Mouse (Mus musculus) spleen, postnatal 14 days (tissue): ENCODE results near the gene Nwd1.

Experiments
- DNase-seq, 2 experiments: peaks; one replicate each; pipeline ENCODE4 v3.0.0; 2021 to 2022; ENCODE audit warnings: low spot score in 2 of 2

Gene Nwd1

DNA sequence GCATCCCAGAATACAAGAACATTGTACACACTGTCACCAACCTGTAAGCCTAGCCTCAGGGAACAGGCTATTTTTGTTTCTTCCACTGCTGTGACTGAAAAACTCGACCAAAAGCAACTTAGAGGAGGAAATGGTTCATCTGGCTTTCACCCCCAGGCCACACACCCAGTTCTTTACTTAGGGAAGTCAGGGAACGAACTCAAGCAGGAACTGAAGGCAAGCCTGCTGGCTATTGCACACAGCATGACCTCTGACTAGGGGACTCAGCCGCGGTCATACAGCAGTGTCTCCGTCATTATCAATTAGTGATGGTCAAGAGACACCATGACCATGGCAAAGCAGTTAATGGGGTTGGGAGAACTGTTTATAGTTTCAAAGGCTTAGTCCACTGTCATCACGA lies 66.1 kb downstream of the Nwd1 start:
- DNase-seq = no peak

DNA sequence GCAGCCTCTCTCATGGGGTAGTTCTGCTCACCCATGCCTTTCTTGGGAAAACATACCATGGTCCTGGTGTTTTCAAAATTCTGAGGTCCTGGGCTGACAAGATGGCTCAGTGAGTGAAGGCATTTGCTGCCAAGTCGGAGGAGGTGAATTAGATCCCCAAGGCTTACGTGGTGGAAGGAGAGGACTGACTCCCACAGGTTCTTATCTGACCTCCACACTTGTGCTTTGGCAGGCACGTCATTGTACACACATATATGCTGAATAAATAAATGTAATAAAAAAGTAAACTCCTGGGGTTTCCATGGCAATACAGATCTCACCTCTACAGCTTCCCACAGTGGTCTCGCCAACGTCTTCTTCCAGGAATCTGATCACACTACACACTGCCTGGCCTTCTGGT lies 70.1 kb downstream of the Nwd1 start:
- DNase-seq = no peak

GRCm38 (mm10) chr8:72720541-72720940 lies 74.0 kb downstream of the Nwd1 start:
- DNase-seq = no peak

DNA sequence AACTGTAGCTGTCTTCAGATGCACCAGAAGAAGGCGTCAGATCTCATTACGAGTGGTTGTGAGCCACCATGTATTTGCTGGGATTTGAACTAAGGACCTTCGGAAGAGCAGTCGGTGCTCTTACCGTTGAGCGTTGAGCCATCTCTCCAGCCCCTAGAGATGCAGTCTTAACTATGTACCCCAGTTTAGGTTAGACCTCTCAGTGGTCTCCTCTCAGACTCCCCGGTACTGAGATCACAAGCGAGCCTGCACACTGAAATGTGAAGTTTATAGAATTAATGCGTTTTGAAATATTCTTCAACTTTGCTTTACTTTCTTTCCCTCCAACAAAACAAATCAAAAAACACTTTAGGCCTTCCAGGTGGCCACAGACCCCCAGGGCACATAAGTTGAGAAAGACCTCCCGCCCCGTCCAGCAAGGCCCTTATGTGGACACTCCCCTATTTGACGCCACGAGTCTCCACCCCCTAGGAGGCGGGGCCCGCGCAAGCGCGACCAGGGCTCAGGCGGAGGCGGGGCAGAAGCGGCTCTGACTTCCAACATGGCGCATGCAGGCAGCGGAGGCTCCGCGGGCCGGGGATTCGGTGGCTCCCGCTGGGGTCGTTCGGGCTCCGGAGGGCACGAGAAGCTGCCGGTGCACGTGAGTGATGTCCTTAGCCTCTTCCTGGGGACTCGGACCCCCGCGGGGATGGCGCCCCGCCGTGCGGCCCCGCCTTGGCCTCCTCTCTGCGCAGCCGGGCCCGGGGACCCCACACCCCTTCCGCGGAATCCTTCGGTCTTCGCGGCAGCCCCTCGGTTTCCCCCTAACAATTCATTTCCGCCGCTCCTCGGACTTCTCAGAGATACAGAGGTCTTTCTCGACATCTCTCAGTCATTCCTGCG lies 76.5 kb downstream of the Nwd1 start, which contains the start of gene Sin3b:
Gene Sin3b, plus strand, starts transcription at position 517 of the 882 bp plus-strand sequence.
- peak; percentile 93 to 96 for DNase-seq

DNA sequence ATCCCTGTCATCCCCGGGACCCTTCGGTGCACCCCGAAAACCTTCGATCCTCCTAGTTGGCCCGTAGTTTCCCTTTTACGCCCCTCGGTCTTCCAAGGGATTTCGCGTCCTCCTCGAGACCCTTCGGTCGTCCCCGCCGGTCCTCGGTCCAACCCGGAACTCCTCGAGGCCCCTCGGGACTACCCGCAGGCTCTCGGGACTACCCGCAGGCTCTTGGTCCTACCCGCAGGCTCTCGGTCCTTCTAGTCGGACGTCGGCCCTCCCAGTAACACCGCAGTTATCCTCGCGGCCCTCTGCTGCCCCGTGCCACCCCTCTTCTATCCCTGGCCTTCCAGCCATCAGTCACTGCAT lies 77.1 kb downstream of the Nwd1 start:
- peak in 1 of 2 experiments; percentile 7 for DNase-seq

DNA sequence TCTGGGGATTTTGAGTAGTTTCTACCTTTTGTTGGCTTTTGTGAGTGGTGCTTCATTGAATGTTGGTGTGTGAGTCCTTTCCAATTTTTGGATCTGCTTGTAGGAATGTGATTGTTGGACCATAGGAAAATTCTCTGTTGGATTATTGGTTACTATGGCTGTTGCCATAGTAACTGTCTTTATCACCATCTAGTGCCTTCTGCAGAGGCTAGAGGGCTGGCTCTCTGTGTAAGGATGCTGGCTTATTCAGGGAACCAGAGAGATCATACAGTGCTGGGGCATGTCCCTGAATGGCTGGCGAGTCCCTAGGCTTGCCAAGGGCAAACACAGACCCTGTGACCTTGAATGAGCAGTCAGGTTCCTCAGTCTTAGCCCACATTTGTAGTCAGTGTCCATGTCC lies 82.1 kb downstream of the Nwd1 start:
- no peak for DNase-seq

GRCm38 (mm10) chr8:72735001-72735400 lies 88.5 kb downstream of the Nwd1 start:
- no peak for DNase-seq

DNA sequence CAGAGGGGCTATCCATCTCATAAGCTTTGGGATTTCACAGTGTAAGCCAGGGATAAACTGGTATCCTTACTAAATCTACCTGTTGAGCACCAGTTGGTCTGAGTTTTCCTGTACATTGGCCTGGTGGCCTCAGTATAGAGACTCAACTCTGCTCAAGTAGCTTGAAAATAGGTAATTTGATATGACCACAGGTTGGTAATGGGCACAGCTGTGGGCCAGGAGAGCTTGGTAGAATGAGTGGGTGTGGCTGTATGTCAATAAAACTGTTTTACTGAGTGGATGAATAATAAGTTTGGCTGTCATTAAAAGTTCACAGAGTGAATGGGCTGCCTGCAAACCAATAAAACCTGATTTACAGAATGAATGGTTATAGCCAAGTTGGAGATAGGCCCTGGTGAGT lies 90.4 kb downstream of the Nwd1 start:
- no peak for DNase-seq

DNA sequence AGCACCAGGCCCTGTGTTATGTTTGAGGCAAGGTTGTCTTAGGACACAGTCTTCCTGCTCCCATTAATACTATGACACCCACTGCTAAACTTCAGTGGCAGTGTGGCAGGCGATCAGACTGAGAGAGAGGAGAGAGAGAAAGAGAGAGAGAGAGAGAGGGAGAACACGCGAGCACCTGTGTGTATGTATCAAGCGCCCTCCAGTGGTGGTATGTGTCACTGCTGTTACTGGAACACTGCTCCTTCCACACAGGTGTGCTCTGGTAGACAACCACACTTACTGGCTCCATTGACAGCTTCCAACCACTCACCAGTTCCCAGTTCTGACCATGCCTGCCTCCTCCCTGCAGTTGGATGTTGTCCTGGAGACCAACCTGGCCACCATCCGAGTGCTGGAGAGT lies 99.5 kb downstream of the Nwd1 start:
- DNase-seq = peak in 1 of 2 experiments; percentile 24

DNA sequence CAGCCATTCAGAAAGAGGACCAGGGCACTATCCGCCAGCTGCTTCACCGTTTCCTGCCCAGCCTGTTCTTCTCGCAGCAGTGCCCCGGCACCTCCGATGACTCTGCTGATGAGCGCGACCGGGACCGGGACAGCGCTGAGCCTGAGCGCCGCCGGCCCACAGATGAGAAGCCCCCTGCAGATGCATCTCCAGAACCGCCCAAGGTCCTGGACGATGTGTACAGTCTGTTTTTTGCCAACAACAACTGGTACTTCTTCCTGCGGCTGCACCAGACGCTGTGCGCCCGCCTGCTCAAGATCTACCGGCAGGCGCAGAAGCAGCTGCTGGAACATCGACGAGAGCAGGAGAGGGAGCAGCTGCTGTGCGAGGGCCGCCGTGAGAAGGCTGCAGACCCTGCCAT lies 103.3 kb downstream of the Nwd1 start:
- peak in 1 of 2 experiments; percentile 5 for DNase-seq

- DNase-seq = peak in 1 of 2 experiments; percentile 3
These were observed 103.8 kb downstream of the Nwd1 start for GRCm38 (mm10) chr8:72750266-72750665.

DNA sequence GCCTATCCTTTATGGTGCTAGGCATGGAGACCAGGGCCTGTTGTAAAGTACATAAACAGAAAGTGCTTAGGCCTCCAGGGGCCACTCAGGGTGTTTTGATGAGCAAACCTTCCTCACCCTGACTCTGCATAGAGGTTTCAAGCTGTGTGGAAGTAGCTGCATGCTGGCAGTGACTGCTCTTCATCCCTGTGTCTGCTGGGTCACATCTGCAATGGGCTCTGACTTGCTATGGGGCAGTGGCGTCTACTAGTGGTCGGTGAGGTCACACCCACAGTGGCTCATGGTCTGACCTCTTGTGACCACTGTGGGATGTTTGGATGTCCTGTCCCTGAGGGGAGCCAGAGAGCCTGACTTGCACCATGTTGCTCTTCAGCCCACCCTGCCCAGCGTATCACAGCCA lies 104.6 kb downstream of the Nwd1 start:
- DNase-seq = peak in 1 of 2 experiments; percentile 3

DNA sequence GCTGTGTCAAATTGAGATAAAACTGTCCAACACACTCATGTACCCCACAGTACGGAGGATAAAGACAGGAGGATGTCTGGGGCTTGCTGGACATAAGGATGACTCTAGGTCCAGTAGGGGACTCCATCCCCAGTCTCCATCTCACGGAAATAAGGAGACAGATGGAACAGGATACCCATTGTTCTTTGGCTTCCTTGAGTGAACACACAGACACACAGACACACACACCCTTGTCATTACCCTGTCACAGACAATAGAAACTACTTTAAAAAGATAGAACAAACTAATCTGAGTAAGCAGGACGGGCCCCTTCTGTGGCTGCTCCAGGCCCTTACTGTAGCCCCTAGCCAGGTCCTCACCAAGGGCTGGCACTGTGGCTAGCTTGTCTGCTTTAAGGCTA lies 105.8 kb downstream of the Nwd1 start:
- DNase-seq = no peak

DNA sequence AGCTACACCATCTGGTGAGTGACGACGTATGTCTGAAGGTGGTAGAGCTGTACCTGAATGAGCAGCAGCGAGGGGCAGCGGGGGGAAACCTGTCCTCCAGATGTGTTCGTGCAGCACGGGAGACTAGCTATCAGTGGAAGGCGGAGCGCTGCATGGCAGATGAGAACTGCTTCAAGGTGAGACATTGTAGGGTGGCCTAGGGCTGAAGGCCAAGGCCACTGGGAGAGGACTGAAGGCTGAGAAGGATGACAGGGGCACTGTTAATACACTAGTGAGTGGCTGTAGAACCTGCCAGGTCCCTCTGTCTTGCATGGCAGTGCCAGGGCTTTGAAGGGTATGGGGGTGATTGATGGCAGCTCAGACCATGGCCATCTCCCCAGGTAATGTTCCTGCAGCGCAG lies 106.7 kb downstream of the Nwd1 start:
- no peak for DNase-seq

DNA sequence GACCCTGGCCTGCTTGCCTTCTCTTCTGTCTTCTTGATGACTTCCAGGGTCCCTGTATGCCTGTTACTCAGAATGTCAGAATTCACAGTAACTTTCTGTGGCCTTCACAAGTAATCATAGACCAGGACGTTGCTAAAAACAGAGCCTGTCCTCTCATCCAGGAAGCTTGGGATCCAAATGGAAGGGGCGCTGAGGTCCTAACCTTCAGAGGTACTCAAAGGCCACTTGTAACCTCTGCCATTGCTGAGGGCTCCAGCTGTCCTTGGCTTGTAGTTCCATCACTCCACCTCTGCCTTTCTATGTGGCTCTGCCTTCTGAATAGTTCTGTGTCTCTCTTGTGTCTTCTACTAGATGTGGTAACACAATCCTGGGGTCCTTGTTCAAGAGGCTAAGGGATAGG lies 107.3 kb downstream of the Nwd1 start:
- DNase-seq = no peak

GRCm38 (mm10) chr8:72756031-72756430 lies 109.5 kb downstream of the Nwd1 start:
- no peak for DNase-seq

GRCm38 (mm10) chr8:72756771-72757390 lies 110.4 kb downstream of the Nwd1 start:
- DNase-seq = no peak

GRCm38 (mm10) chr8:72757426-72758195 lies 111.1 kb downstream of the Nwd1 start:
- no peak for DNase-seq

- DNase-seq = no peak
These were observed 111.8 kb downstream of the Nwd1 start for GRCm38 (mm10) chr8:72758310-72758709.

DNA sequence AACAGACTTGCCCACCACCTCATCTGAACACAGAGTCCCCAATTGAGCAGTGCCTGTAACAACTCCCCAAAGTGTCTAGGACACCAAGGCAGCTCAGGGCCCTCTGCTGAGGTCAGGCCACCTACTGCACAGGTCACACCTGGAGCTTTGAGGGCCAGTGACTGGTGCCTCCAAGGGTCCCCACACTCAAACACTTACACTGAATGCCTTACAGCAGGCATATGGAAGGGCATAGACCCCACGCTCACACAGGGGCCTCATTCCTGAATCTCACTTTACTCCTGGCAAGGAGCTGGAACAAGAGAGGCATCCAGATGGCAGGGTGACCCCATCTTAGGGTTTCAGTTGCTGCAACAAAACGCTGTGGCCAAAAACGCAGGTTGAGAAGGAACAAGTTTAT lies 113.7 kb downstream of the Nwd1 start:
- no peak for DNase-seq

DNA sequence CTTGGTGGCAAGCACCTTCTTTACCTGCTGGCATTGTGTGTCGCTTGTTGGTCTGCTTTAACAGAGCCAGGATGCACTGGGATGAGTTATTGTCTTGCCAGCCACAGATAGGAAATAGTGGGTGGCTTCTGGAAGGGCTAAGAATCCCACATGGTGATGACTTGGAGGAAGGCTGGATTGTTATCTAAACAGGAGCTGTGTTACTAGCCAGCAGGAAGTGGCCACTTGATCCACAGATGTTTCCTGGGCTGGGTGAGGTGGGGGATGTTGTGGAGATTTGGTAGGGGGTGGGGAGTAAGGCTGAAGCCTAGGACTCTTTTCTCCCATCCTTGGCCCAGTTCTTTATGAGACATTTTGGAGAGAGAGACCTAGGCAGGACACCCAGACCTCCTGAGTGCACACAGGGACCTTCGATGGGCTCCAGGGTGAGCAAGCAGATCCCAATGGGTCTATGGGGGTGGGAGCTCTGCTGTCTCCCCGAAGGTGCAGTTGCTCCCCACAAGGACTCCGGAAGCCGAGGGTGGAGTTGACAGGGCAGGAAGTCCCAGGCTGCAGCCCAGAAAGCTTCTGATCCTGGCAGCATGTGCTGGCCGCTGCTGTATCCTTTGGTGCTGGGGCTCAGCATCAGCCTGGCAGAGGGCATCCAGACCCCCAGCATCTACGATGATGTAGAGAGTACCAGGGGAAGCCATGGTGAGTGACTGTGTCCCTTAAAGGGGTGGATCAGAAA lies 115.0 kb downstream of the Nwd1 start, which contains the start of gene F2rl3:
Gene F2rl3, plus strand, starts transcription at position 559 of the 730 bp plus-strand sequence.
- no peak for DNase-seq

DNA sequence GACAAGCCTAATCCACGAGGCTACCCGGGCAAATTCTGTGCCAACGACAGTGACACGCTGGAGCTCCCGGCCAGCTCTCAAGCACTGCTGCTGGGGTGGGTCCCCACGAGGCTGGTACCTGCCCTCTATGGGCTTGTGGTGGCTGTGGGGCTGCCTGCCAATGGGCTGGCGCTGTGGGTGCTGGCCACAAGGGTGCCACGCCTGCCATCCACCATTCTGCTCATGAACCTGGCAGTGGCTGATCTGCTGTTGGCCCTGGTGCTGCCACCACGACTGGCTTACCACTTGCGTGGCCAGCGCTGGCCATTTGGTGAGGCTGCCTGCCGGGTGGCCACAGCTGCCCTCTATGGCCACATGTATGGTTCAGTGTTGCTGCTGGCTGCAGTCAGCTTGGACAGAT lies 115.8 kb downstream of the Nwd1 start:
- DNase-seq = no peak
